Mouse (Mus musculus) limb, embryonic 12.5 days (tissue): ENCODE results near the gene Lck. TPM values are rescaled to one million over a fixed set of nuclear protein-coding genes. Genes with fewer than 3 reads are reported as not detected.
A peak's percentile ranks its signal among the peaks of the same experiment; 100 is the strongest.
"Not testable (repeated sequence)": the region's sequence is repeated elsewhere in the genome, so short reads cannot be mapped to it uniquely, and the experiment has no call there.

Source experiments
- ATAC-seq: fragments of 200-750 bp; cut with Nextera tagmentation; 2 replicates; pipeline ENCODE4 v1.8.0; 2017; ENCODE audit warnings: low read depth, moderate TSS enrichment; ENCODE audit not compliant: insufficient number of reproducible peaks, insufficient read depth, low FRiP score, low TSS enrichment
- H3K27ac ChIP-seq: fragments of 300-500 bp; sonication (generic); 2 replicates; pipeline ENCODE4 v1.5.1; 2016; ENCODE audit warnings: mild to moderate bottlenecking, moderate library complexity
- H3K27me3 ChIP-seq: fragments of 300-500 bp; sonication (generic); 2 replicates; pipeline ENCODE4 v1.6.1; 2016; ENCODE audit warnings: mild to moderate bottlenecking, moderate library complexity
- H3K36me3 ChIP-seq: fragments of 300-500 bp; sonication (generic); 2 replicates; pipeline ENCODE4 v1.6.1; 2016; ENCODE audit warnings: mild to moderate bottlenecking, moderate library complexity
- H3K4me1 ChIP-seq: fragments of 300-500 bp; sonication (generic); replicated peaks from 2 replicates; pipeline ENCODE4 v1.6.1; 2016
- H3K4me2 ChIP-seq: fragments of 300-500 bp; sonication (generic); 2 replicates; pipeline ENCODE4 v1.6.1; 2016; ENCODE audit warnings: mild to moderate bottlenecking, moderate library complexity
- H3K4me3 ChIP-seq: fragments of 300-500 bp; sonication (generic); replicated peaks from 2 replicates; pipeline ENCODE4 v1.5.1; 2016; ENCODE audit warnings: mild to moderate bottlenecking
- H3K9ac ChIP-seq: fragments of 300-500 bp; sonication (generic); replicated peaks from 2 replicates; pipeline ENCODE4 v1.6.1; 2016; ENCODE audit warnings: mild to moderate bottlenecking, moderate library complexity
- H3K9me3 ChIP-seq: fragments of 300-500 bp; sonication (generic); 2 replicates; pipeline ENCODE4 v1.6.1; 2016; ENCODE audit warnings: mild to moderate bottlenecking, moderate library complexity
- WGBS: fragments of 180-500 bp; shearing (Covaris S2); methylation state at CpG from one replicate; pipeline ENCODE4 v1.1.7; 2016; 5-methylcytosine and 5-hydroxymethylcytosine counted together
- polyA plus RNA-seq: library from polyadenylated mRNA; unstranded; fragments of >200 nt; fragmentation: Nextera tagmentation; extraction: Ambion mirVana; gene quantifications from 2 replicates; pipeline ENCODE4 v1.2.1, GENCODE M21; 2016

The Lck gene
- polyA plus RNA-seq, 1 experiment from 2014 or later: 17.0 TPM

GRCm38 (mm10) chr4:129549306-129549705 lies 24.1 kb downstream of the Lck start:
- 87% methylated on average over 2 of the region's 2 CpGs for WGBS
- Histone ChIP-seq H3K4me2 (no peak overlapping the region), H3K4me3 (no peak overlapping the region), H3K9ac (no peak overlapping the region), H3K4me1 (peaks cover 7% of the 10 kb centered on the region), H3K36me3 (peaks cover 7% of the 10 kb centered on the region; the same call in 1 of the 2 replicates), H3K27ac (no peak overlapping the region), H3K9me3 (no peaks in the 10 kb centered on the region), H3K27me3 (no peaks in the 10 kb centered on the region)
- no peak for ATAC-seq

- H3K9ac ChIP-seq, H3K36me3 ChIP-seq, H3K4me2 ChIP-seq, H3K27ac ChIP-seq, H3K27me3 ChIP-seq, H3K4me1 ChIP-seq, H3K4me3 ChIP-seq, H3K9me3 ChIP-seq, ATAC-seq: not testable (repeated sequence)
- 88% methylated on average over 4 of the region's 4 CpGs for WGBS
These were observed 25.8 kb downstream of the Lck start for GRCm38 (mm10) chr4:129547631-129548030.

GRCm38 (mm10) chr4:129544106-129544505 lies 29.3 kb downstream of the Lck start:
- H3K36me3 ChIP-seq: peaks cover 19% of the 10 kb centered on the region
- H3K27me3 ChIP-seq: no peaks in the 10 kb centered on the region
- H3K27ac ChIP-seq: no peak overlapping the region
- H3K4me1 ChIP-seq: peaks cover 17% of the 10 kb centered on the region
- H3K4me3 ChIP-seq: no peak overlapping the region
- no peak overlapping the region for H3K9ac ChIP-seq
- ATAC-seq: no peak
- WGBS: 86% methylated on average over 4 of the region's 4 CpGs
- H3K4me2 ChIP-seq: no peak overlapping the region
- no peaks in the 10 kb centered on the region for H3K9me3 ChIP-seq

GRCm38 (mm10) chr4:129542592-129543141 lies 30.8 kb downstream of the Lck start, which contains the start of gene Hdac1:
Gene Hdac1 (minus strand): TSS chr4:129542713.
- no peaks in the 10 kb centered on the region for H3K9me3 ChIP-seq
- peak within 1 kb of the TSS; percentile 89 for H3K9ac ChIP-seq
- H3K36me3 ChIP-seq: peaks cover 25% of the 10 kb centered on the region
- peak; percentile 98 for ATAC-seq
- peaks cover 17% of the 10 kb centered on the region for H3K4me1 ChIP-seq
- no peaks in the 10 kb centered on the region for H3K27me3 ChIP-seq
- WGBS: under 1% methylated on average over 46 of the region's 46 CpGs
- H3K4me2 ChIP-seq: peak within 1 kb of the TSS; percentile 74
- peak within 1 kb of the TSS; percentile 87 for H3K27ac ChIP-seq
- peak within 1 kb of the TSS; percentile 76 for H3K4me3 ChIP-seq

GRCm38 (mm10) chr4:129541868-129542591 lies 31.4 kb downstream of the Lck start:
- under 1% methylated on average over 30 of the region's 30 CpGs for WGBS
- peak overlapping the region; percentile 89 for H3K9ac ChIP-seq
- ATAC-seq: no peak; the same call in 1 of the 2 replicates
- peak overlapping the region; percentile 74 for H3K4me2 ChIP-seq
- peaks cover 17% of the 10 kb centered on the region for H3K4me1 ChIP-seq
- H3K4me3 ChIP-seq: peak overlapping the region; percentile 76
- H3K27me3 ChIP-seq: no peaks in the 10 kb centered on the region
- peak overlapping the region; percentile 87 for H3K27ac ChIP-seq
- H3K9me3 ChIP-seq: no peaks in the 10 kb centered on the region
- peaks cover 30% of the 10 kb centered on the region for H3K36me3 ChIP-seq

- Histone ChIP-seq H3K27me3 (no peaks in the 10 kb centered on the region), H3K9ac (no peak overlapping the region), H3K4me2 (no peak overlapping the region), H3K36me3 (peaks cover 46% of the 10 kb centered on the region), H3K9me3 (no peaks in the 10 kb centered on the region), H3K27ac (no peak overlapping the region), H3K4me3 (no peak overlapping the region), H3K4me1 (peaks cover 17% of the 10 kb centered on the region)
- ATAC-seq: no peak
- 91% methylated on average over 6 of the region's 6 CpGs for WGBS
These were observed 33.4 kb downstream of the Lck start for GRCm38 (mm10) chr4:129540012-129540411.

- 94% methylated on average over 6 of the region's 6 CpGs for WGBS
These were observed 44.5 kb downstream of the Lck start for GRCm38 (mm10) chr4:129528901-129529300.

GRCm38 (mm10) chr4:129525889-129526288 lies 47.6 kb downstream of the Lck start:
- no peak for ATAC-seq
- Histone ChIP-seq H3K27ac (no peak overlapping the region), H3K4me1 (no peaks in the 10 kb centered on the region), H3K9ac (no peak overlapping the region), H3K4me2 (no peak overlapping the region), H3K27me3 (no peaks in the 10 kb centered on the region), H3K36me3 (peaks cover 93% of the 10 kb centered on the region), H3K4me3 (no peak overlapping the region), H3K9me3 (no peaks in the 10 kb centered on the region)
- 92% methylated on average over 3 of the region's 3 CpGs for WGBS

More at GRCm38 (mm10) chr4:129528901-129529300, 44.5 kb downstream of the Lck start:
- not testable (repeated sequence) for H3K4me1 ChIP-seq, H3K9ac ChIP-seq, H3K27ac ChIP-seq, H3K4me2 ChIP-seq, H3K4me3 ChIP-seq, H3K27me3 ChIP-seq, H3K9me3 ChIP-seq, ATAC-seq
- H3K36me3 ChIP-seq: peaks cover 91% of the 10 kb centered on the region

DNA sequence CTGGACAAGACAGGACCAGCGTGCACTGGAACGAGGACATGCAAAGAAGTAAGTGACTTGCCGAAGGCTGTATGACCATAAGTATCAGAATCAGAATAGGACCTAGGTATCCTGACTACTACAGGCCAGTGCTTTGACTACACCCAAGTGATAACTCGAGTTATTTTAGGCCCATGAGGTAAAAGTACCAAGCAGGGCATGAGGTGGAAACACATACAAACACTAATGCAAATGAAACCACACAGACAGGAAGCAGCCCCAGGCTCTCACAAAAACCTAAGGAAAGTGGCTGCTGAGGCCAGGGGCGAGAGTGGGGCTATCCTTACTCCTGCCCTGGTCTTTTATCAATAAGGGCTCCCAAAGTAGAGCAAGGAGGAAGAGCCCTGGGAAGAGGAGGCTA lies 48.1 kb downstream of the Lck start:
- H3K4me3 ChIP-seq: no peak overlapping the region
- H3K9ac ChIP-seq: no peak overlapping the region
- H3K9me3 ChIP-seq: no peaks in the 10 kb centered on the region
- H3K36me3 ChIP-seq: peaks cover 93% of the 10 kb centered on the region
- ATAC-seq: no peak
- no peak overlapping the region for H3K4me2 ChIP-seq
- no peaks in the 10 kb centered on the region for H3K4me1 ChIP-seq
- WGBS: 95% methylated on average over 5 of the region's 5 CpGs
- H3K27me3 ChIP-seq: no peaks in the 10 kb centered on the region
- H3K27ac ChIP-seq: no peak overlapping the region

DNA sequence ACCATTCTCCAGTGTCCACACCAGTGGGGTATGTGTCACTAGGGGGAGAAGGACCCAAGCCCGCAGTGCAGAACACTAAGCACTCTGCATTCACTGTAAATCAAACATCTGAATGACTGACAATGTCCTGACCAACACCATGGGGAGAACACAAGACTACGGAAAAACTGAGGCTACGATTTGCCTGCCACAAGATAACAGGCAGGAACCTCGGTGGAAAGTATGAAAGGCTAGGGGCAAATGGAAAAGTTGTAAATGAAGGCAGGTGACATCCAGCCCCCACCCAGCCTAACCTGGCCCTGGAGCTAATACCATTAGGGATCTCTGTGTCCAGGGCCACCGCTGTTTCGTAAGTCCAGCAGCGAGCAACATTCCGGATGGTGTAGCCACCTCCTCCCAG lies 54.9 kb downstream of the Lck start:
- no peak overlapping the region for H3K27ac ChIP-seq
- H3K9me3 ChIP-seq: no peaks in the 10 kb centered on the region
- ATAC-seq: no peak
- H3K4me1 ChIP-seq: peaks cover 19% of the 10 kb centered on the region
- H3K4me3 ChIP-seq: no peak overlapping the region
- no peaks in the 10 kb centered on the region for H3K27me3 ChIP-seq
- H3K36me3 ChIP-seq: peaks cover 89% of the 10 kb centered on the region
- no peak overlapping the region for H3K4me2 ChIP-seq
- no peak overlapping the region for H3K9ac ChIP-seq
- WGBS: 90% methylated on average over 8 of the region's 8 CpGs

DNA sequence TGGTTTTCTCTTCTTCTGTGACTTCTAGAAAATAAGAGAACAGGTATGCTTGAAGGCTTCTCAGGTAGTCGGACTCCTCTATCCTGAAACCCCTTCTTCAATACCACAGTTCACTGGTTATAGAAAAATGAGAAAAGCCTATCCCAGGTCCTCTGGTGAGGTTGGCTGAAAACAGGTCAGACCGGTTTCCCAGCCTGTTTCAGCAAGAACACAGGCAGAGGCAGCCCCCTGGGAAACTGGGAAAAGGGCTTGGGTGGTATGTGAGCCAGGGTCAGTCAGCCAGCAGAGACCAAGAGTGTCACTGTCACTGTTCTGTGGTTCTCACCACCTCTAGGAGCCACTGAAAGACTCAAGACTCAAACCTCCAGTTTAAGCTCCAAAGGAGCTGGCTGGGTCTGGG lies 56.5 kb downstream of the Lck start:
- H3K4me3 ChIP-seq: no peak overlapping the region
- peaks cover 73% of the 10 kb centered on the region for H3K36me3 ChIP-seq
- 42% methylated on average over 2 of the region's 2 CpGs for WGBS
- peaks cover 30% of the 10 kb centered on the region for H3K4me1 ChIP-seq
- H3K9ac ChIP-seq: no peak overlapping the region
- peak overlapping the region; percentile 56; the same call in 1 of the 2 replicates for H3K27ac ChIP-seq
- ATAC-seq: no peak
- H3K9me3 ChIP-seq: no peaks in the 10 kb centered on the region
- no peaks in the 10 kb centered on the region for H3K27me3 ChIP-seq
- 0 out of 2 replicates have a peak overlapping the region, but pooled peaks have one; percentile 13 for H3K4me2 ChIP-seq
